Mouse (Mus musculus): Measurements from ENCODE around the gene Taar8a. TPM values are rescaled to one million over a fixed set of nuclear protein-coding genes. Genes with fewer than 3 reads are reported as not detected.
"Not testable (repeated sequence)": the region's sequence is repeated elsewhere in the genome, so short reads cannot be mapped to it uniquely, and the experiment has no call there.

The Taar8a gene
- polyA plus RNA-seq, 1 experiment: not detected

GRCm38 (mm10) chr10:24058986-24059385 is 17.3 kb upstream of the Taar8a start:
- DNase-seq (ENCODE audit: low read depth in 1 of 2, low spot score in 2 of 2): no peak
- Histone ChIP-seq H3K36me3 (ENCODE audit: control insufficient read depth, insufficient read depth, low read length) (no peaks in the 10 kb centered on the region), H3K27me3 (ENCODE audit: control insufficient read depth, insufficient read depth, low read length) (no peaks in the 10 kb centered on the region), H3K27ac (ENCODE audit: insufficient read depth, low read length) (no peak overlapping the region), H3K4me3 (ENCODE audit: extremely low read depth, insufficient read depth, insufficient read length) (no peak overlapping the region), H3K4me1 (ENCODE audit: control insufficient read depth, insufficient read depth, insufficient read length) (no peaks in the 10 kb centered on the region)
- TF ChIP-seq CTCF (IDR thresholded peaks at IDR 0.05; ENCODE audit: extremely low read depth, insufficient read depth, insufficient read length, insufficient replicate concordance) (no peak), POLR2A (IDR thresholded peaks at IDR 0.05; ENCODE audit: low read depth, low read length) (no peak)
- WGBS: 31% methylated on average over 3 of the region's 3 CpGs

- 53% methylated on average over 2 of the region's 2 CpGs for WGBS
- H3K27ac ChIP-seq (ENCODE audit: insufficient read depth, low read length); H3K4me1 ChIP-seq (ENCODE audit: control insufficient read depth, insufficient read depth, insufficient read length); H3K27me3 ChIP-seq (ENCODE audit: control insufficient read depth, insufficient read depth, low read length); H3K36me3 ChIP-seq (ENCODE audit: control insufficient read depth, insufficient read depth, low read length); H3K4me3 ChIP-seq (ENCODE audit: extremely low read depth, insufficient read depth, insufficient read length); DNase-seq (ENCODE audit: low read depth in 1 of 2, low spot score in 2 of 2): not testable (repeated sequence)
Measured at GRCm38 (mm10) chr10:24074751-24075150, 1.5 kb upstream of the Taar8a start.

- Histone ChIP-seq H3K36me3 (ENCODE audit: control insufficient read depth, insufficient read depth, low read length) (no peaks in the 10 kb centered on the region), H3K27ac (ENCODE audit: insufficient read depth, low read length) (no peak overlapping the region), H3K27me3 (ENCODE audit: control insufficient read depth, insufficient read depth, low read length) (no peaks in the 10 kb centered on the region), H3K4me1 (ENCODE audit: control insufficient read depth, insufficient read depth, insufficient read length) (no peaks in the 10 kb centered on the region), H3K4me3 (ENCODE audit: extremely low read depth, insufficient read depth, insufficient read length) (no peak overlapping the region)
- 32% methylated on average over 3 of the region's 3 CpGs for WGBS
- peak in 1 of 2 experiments; percentile 4 for DNase-seq (ENCODE audit: low read depth in 1 of 2, low spot score in 2 of 2)
- TF ChIP-seq CTCF (IDR thresholded peaks at IDR 0.05; ENCODE audit: extremely low read depth, insufficient read depth, insufficient read length, insufficient replicate concordance): no peak
- TF ChIP-seq POLR2A (IDR thresholded peaks at IDR 0.05; ENCODE audit: low read depth, low read length): no peak
Measured at GRCm38 (mm10) chr10:24080166-24080565, 3.9 kb downstream of the Taar8a start.

GRCm38 (mm10) chr10:24085936-24086335 is 9.6 kb downstream of the Taar8a start:
- no peak for DNase-seq (ENCODE audit: low read depth in 1 of 2, low spot score in 2 of 2)
- Histone ChIP-seq H3K4me3 (ENCODE audit: extremely low read depth, insufficient read depth, insufficient read length) (no peak overlapping the region), H3K4me1 (ENCODE audit: control insufficient read depth, insufficient read depth, insufficient read length) (no peaks in the 10 kb centered on the region), H3K27me3 (ENCODE audit: control insufficient read depth, insufficient read depth, low read length) (no peaks in the 10 kb centered on the region), H3K36me3 (ENCODE audit: control insufficient read depth, insufficient read depth, low read length) (no peaks in the 10 kb centered on the region), H3K27ac (ENCODE audit: insufficient read depth, low read length) (no peak overlapping the region)
- 90% methylated on average over 5 of the region's 5 CpGs for WGBS
- TF ChIP-seq POLR2A (IDR thresholded peaks at IDR 0.05; ENCODE audit: low read depth, low read length): no peak
- no peak for TF ChIP-seq CTCF (IDR thresholded peaks at IDR 0.05; ENCODE audit: extremely low read depth, insufficient read depth, insufficient read length, insufficient replicate concordance)

- WGBS: 57% methylated on average over 5 of the region's 5 CpGs
Measured at GRCm38 (mm10) chr10:24086555-24086954, 10.3 kb downstream of the Taar8a start.

GRCm38 (mm10) chr10:24087168-24087567 is 10.9 kb downstream of the Taar8a start:
- no peak for DNase-seq (ENCODE audit: low read depth in 1 of 2, low spot score in 2 of 2)
- TF ChIP-seq CTCF (IDR thresholded peaks at IDR 0.05; ENCODE audit: extremely low read depth, insufficient read depth, insufficient read length, insufficient replicate concordance) (no peak), POLR2A (IDR thresholded peaks at IDR 0.05; ENCODE audit: low read depth, low read length) (no peak)
- Histone ChIP-seq H3K27ac (ENCODE audit: insufficient read depth, low read length) (no peak overlapping the region), H3K4me3 (ENCODE audit: extremely low read depth, insufficient read depth, insufficient read length) (no peak overlapping the region), H3K27me3 (ENCODE audit: control insufficient read depth, insufficient read depth, low read length) (no peaks in the 10 kb centered on the region), H3K36me3 (ENCODE audit: control insufficient read depth, insufficient read depth, low read length) (no peaks in the 10 kb centered on the region), H3K4me1 (ENCODE audit: control insufficient read depth, insufficient read depth, insufficient read length) (no peaks in the 10 kb centered on the region)
- WGBS: 89% methylated on average over 2 of the region's 2 CpGs

More at GRCm38 (mm10) chr10:24086555-24086954, 10.3 kb downstream of the Taar8a start:
- Histone ChIP-seq H3K27ac (ENCODE audit: insufficient read depth, low read length) (no peak overlapping the region), H3K4me3 (ENCODE audit: extremely low read depth, insufficient read depth, insufficient read length) (no peak overlapping the region), H3K36me3 (ENCODE audit: control insufficient read depth, insufficient read depth, low read length) (no peaks in the 10 kb centered on the region), H3K27me3 (ENCODE audit: control insufficient read depth, insufficient read depth, low read length) (no peaks in the 10 kb centered on the region), H3K4me1 (ENCODE audit: control insufficient read depth, insufficient read depth, insufficient read length) (no peaks in the 10 kb centered on the region)
- TF ChIP-seq CTCF (IDR thresholded peaks at IDR 0.05; ENCODE audit: extremely low read depth, insufficient read depth, insufficient read length, insufficient replicate concordance) (no peak), POLR2A (IDR thresholded peaks at IDR 0.05; ENCODE audit: low read depth, low read length) (no peak)
- no peak for DNase-seq (ENCODE audit: low read depth in 1 of 2, low spot score in 2 of 2)

GRCm38 (mm10) chr10:24092194-24092593 is 15.9 kb downstream of the Taar8a start, which contains the start of gene Taar8b:
TSS of gene Taar8b (minus strand) at chr10:24092294.
- no peaks in the 10 kb centered on the region for H3K36me3 ChIP-seq (ENCODE audit: control insufficient read depth, insufficient read depth, low read length)
- H3K27me3 ChIP-seq (ENCODE audit: control insufficient read depth, insufficient read depth, low read length): no peaks in the 10 kb centered on the region
- H3K4me1 ChIP-seq (ENCODE audit: control insufficient read depth, insufficient read depth, insufficient read length): no peaks in the 10 kb centered on the region
- TF ChIP-seq CTCF (IDR thresholded peaks at IDR 0.05; ENCODE audit: extremely low read depth, insufficient read depth, insufficient read length, insufficient replicate concordance) (no peak), POLR2A (IDR thresholded peaks at IDR 0.05; ENCODE audit: low read depth, low read length) (no peak)
- H3K4me3 ChIP-seq (ENCODE audit: extremely low read depth, insufficient read depth, insufficient read length): no peak within 1 kb of the TSS
- DNase-seq (ENCODE audit: low read depth in 1 of 2, low spot score in 2 of 2): no peak
- WGBS: 65% methylated on average over 2 of the region's 2 CpGs
- H3K27ac ChIP-seq (ENCODE audit: insufficient read depth, low read length): no peak within 1 kb of the TSS

- not testable (repeated sequence) for H3K4me1 ChIP-seq (ENCODE audit: control insufficient read depth, insufficient read depth, insufficient read length); H3K27me3 ChIP-seq (ENCODE audit: control insufficient read depth, insufficient read depth, low read length); H3K27ac ChIP-seq (ENCODE audit: insufficient read depth, low read length); H3K4me3 ChIP-seq (ENCODE audit: extremely low read depth, insufficient read depth, insufficient read length); H3K36me3 ChIP-seq (ENCODE audit: control insufficient read depth, insufficient read depth, low read length); DNase-seq (ENCODE audit: low read depth in 1 of 2, low spot score in 2 of 2)
- WGBS: 65% methylated on average over 2 of the region's 2 CpGs
Measured at GRCm38 (mm10) chr10:24097010-24097409, 20.7 kb downstream of the Taar8a start.

GRCm38 (mm10) chr10:24101812-24102211 is 25.5 kb downstream of the Taar8a start, which contains the start of gene Taar8c:
TSS of gene Taar8c (minus strand) at chr10:24101912.
- not testable (repeated sequence) for H3K4me1 ChIP-seq (ENCODE audit: control insufficient read depth, insufficient read depth, insufficient read length); H3K4me3 ChIP-seq (ENCODE audit: extremely low read depth, insufficient read depth, insufficient read length); DNase-seq (ENCODE audit: low read depth in 1 of 2, low spot score in 2 of 2); H3K36me3 ChIP-seq (ENCODE audit: control insufficient read depth, insufficient read depth, low read length); H3K27ac ChIP-seq (ENCODE audit: insufficient read depth, low read length); H3K27me3 ChIP-seq (ENCODE audit: control insufficient read depth, insufficient read depth, low read length)
- 76% methylated on average over 1 of the region's 3 CpGs for WGBS

GRCm38 (mm10) chr10:24103299-24103698 is 27.0 kb downstream of the Taar8a start:
- DNase-seq (ENCODE audit: low read depth in 1 of 2, low spot score in 2 of 2); H3K4me3 ChIP-seq (ENCODE audit: extremely low read depth, insufficient read depth, insufficient read length); H3K36me3 ChIP-seq (ENCODE audit: control insufficient read depth, insufficient read depth, low read length); H3K27me3 ChIP-seq (ENCODE audit: control insufficient read depth, insufficient read depth, low read length); H3K4me1 ChIP-seq (ENCODE audit: control insufficient read depth, insufficient read depth, insufficient read length); H3K27ac ChIP-seq (ENCODE audit: insufficient read depth, low read length): not testable (repeated sequence)
- 27% methylated on average over 1 of the region's 1 CpGs for WGBS
